Mouse (Mus musculus) G1E (cell line): ENCODE measurements around the gene Gzf1.

Source experiments
- CTCF ChIP-seq: IDR thresholded peaks from 2 replicates; pipeline ENCODE4 v1.5.1; 2012; ENCODE audit warnings: low read depth, low read length, inconsistent platforms, mixed read lengths
- GATA1 ChIP-seq: IDR thresholded peaks from 2 replicates; pipeline ENCODE4 v1.6.1; 2012; ENCODE audit warnings: borderline replicate concordance, low read length, inconsistent platforms, mixed read lengths
- TAL1 ChIP-seq: conservative IDR thresholded peaks from 2 replicates; pipeline ENCODE4 v1.6.1; 2012; ENCODE audit warnings: low read depth, low read length, inconsistent platforms, mixed read lengths

- no peak for TF ChIP-seq CTCF
- TF ChIP-seq GATA1: no peak
- TF ChIP-seq TAL1: no peak
Observed at GRCm38 (mm10) chr2:148732327-148733000, 51.6 kb downstream of the Gzf1 start, which contains the start of gene Napb.
